ENCODE assay signal across 15 mouse cellular contexts in the genomic region with DNA sequence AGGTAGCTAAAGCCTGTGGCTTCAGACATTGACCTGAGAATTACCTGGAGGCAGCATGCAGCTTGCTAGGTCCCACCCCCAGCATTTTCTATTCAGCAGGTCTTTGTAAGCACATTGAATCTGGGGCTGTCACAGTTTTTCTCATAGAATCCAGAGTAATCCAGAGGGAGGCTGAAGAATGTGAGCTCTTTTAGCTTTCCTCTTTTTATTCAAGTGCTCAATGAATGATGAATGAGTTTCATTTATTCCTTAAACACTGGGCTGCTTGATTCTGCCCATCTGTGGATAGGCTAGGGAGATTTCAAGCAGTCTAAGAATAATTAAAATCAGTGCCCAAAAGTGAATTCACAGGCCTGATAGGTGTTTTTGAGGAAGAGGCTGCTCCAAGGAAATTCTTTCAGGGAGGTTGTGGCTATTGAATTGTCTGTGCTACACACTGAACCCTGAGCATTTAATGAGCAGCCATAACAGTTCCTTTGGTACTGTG. TPM values are rescaled to one million over a fixed set of nuclear protein-coding genes. Genes with fewer than 3 reads are reported as not detected.
DNase-seq lines count a peak whose midpoint lies in the region; ATAC-seq and TF ChIP-seq lines count a peak whose summit lies in the region.
"Had no signal": no experiment of that assay in that cellular context is flagged by ENCODE, and none has a peak within 500 bp of the region (broad histone marks: within the 10 kb centered on the region; RNA-seq: fewer than 3 reads in every experiment).

No protein-coding gene starts in this region.

- TF ChIP-seq CTCF in gastrocnemius, adult 2 months (IDR thresholded peaks at IDR 0.05): no peak

- no peak overlapping the region for H3K4me3 ChIP-seq in forebrain, embryonic 16.5 days (replicated peaks; ENCODE audit: low read length)
- no peak overlapping the region for H3K4me3 ChIP-seq in midbrain, embryonic 13.5 days (replicated peaks)
- H3K4me3 ChIP-seq in gastrocnemius, adult 2 months: no peak overlapping the region

- H3K4me1 ChIP-seq in forebrain, embryonic 16.5 days (replicated peaks; ENCODE audit: control insufficient read depth, insufficient read depth, low read length): 0 out of 2 replicates have a peak, but pooled peaks cover 2% of the 10 kb centered on the region
- 0 out of 2 replicates have a peak, but pooled peaks cover 13% of the 10 kb centered on the region for H3K4me1 ChIP-seq in midbrain, embryonic 13.5 days (replicated peaks)

- H3K9ac ChIP-seq in forebrain, embryonic 16.5 days (replicated peaks; ENCODE audit: low read depth, low read length): no peak overlapping the region
- no peak overlapping the region for H3K9ac ChIP-seq in midbrain, embryonic 13.5 days (replicated peaks)

- no peak overlapping the region for H3K4me2 ChIP-seq in forebrain, embryonic 16.5 days (ENCODE audit: low read length)
- H3K4me2 ChIP-seq in midbrain, embryonic 13.5 days (replicated peaks): no peak overlapping the region
- H3K4me2 ChIP-seq: liver, embryonic 11.5 days had no signal

- H3K27ac ChIP-seq in forebrain, embryonic 16.5 days (ENCODE audit: low read length): peak overlapping the region; percentile 78
- peak overlapping the region; percentile 35; the same call in 1 of the 2 replicates for H3K27ac ChIP-seq in midbrain, embryonic 13.5 days
- H3K27ac ChIP-seq in gastrocnemius, adult 2 months: no peak overlapping the region

- H3K9me3 ChIP-seq in forebrain, embryonic 16.5 days (ENCODE audit: control insufficient read depth, low read length): no peaks in the 10 kb centered on the region
- no peaks in the 10 kb centered on the region for H3K9me3 ChIP-seq in midbrain, embryonic 13.5 days

- H3K27me3 ChIP-seq in forebrain, embryonic 16.5 days (replicated peaks; ENCODE audit: control insufficient read depth, insufficient read depth, low read length): no peaks in the 10 kb centered on the region
- no peaks in the 10 kb centered on the region for H3K27me3 ChIP-seq in midbrain, embryonic 13.5 days

- peak; percentile 26; the same call in 1 of the 2 replicates for ATAC-seq in cerebellum, adult (ENCODE audit: insufficient number of reproducible peaks, low FRiP score, low TSS enrichment)
- ATAC-seq in forebrain, embryonic 16.5 days: peak; percentile 91
- ATAC-seq in midbrain, embryonic 13.5 days: peak; percentile 62
- ATAC-seq: intestine, embryonic 16.5 days had no signal

- H3K36me3 ChIP-seq in forebrain, embryonic 16.5 days (ENCODE audit: control insufficient read depth, insufficient read depth): no peaks in the 10 kb centered on the region
- no peaks in the 10 kb centered on the region for H3K36me3 ChIP-seq in midbrain, embryonic 13.5 days

- no peak for DNase-seq in cerebellum, postnatal 14 days
- peak; percentile 1 for DNase-seq in A20 (ENCODE audit: low read depth, low spot score)
- DNase-seq in gastrocnemius, adult 2 months: no peak
- no peak for DNase-seq in ovary, adult 18-20 months (ENCODE audit: low spot score)
- DNase-seq in heart, postnatal 25 days (ENCODE audit: low spot score): no peak
- DNase-seq: lung, postnatal 14 days; thymus, postnatal 4 days had no signal

- intact Hi-C loops in gastrocnemius, adult 2 months (cut with DNase I): no loop called here
- intact Hi-C loops in heart, postnatal 25 days (cut with DNase I): no loop called here

RNA-seq across cellular contexts. Expression of a gene that starts 8.2 kb away (rescaled TPM):
- 31.7 and 39.8 TPM in 2 replicates for polyA plus RNA-seq in forebrain, embryonic 16.5 days (2015; fragmentation: Nextera tagmentation; extraction: Ambion mirVana)
- 13.6 and 17.2 TPM in 2 replicates for polyA plus RNA-seq in midbrain, embryonic 13.5 days (2015; fragmentation: Nextera tagmentation; extraction: Ambion mirVana)
- total RNA-seq in gastrocnemius, adult 2 months (2021): 10 to 100 TPM; 29.3 to 32.8 TPM
- 10 to 100 TPM; 22.4 to 26.3 TPM for total RNA-seq in heart, postnatal 25 days (2021)

RNA-seq across cellular contexts. Expression of a gene that starts 55.9 kb away (rescaled TPM):
- polyA plus RNA-seq in forebrain, embryonic 16.5 days (2015; fragmentation: Nextera tagmentation; extraction: Ambion mirVana): not detected in 2 replicates
- polyA plus RNA-seq in midbrain, embryonic 13.5 days (2015; fragmentation: Nextera tagmentation; extraction: Ambion mirVana): not detected in 2 replicates
- not detected for total RNA-seq in gastrocnemius, adult 2 months (2021)
- total RNA-seq in heart, postnatal 25 days (2021): 1 to 10 TPM in 1 of 2 experiments, not detected in 1; 3.6 TPM
- total RNA-seq: ES-E14; layer of hippocampus, postnatal 10 days had no signal
- polyA plus RNA-seq: heart, embryonic 14.5 days; intestine, embryonic 16.5 days; liver, embryonic 11.5 days had no signal

Comparison
In these comparisons a context has a peak if more than half of its experiments do, and no peak if none do; other contexts are left out.
1. ATAC-seq: peak in every context shown above with its lines; median percentile 91 in forebrain, embryonic 16.5 days; 62 in midbrain, embryonic 13.5 days; 26 in cerebellum, adult.